Mouse (Mus musculus) heart, embryonic 16.5 days (tissue): ENCODE measurements around the gene Fez2. TPM values are rescaled to one million over a fixed set of nuclear protein-coding genes. Genes with fewer than 3 reads are reported as not detected.

Source experiments
- ATAC-seq: fragments of 200-750 bp; cut with Nextera tagmentation; replicated peaks from 2 replicates; pipeline ENCODE4 v1.8.0; 2017; ENCODE audit warnings: moderate number of reproducible peaks; ENCODE audit not compliant: insufficient read depth, low FRiP score; ENCODE audit errors: extremely low read depth
- H3K27ac ChIP-seq: fragments of 300-500 bp; sonication (generic); 2 replicates; pipeline ENCODE4 v1.5.1; 2014; ENCODE audit warnings: mild to moderate bottlenecking, low read length, control low read depth, moderate library complexity
- H3K27me3 ChIP-seq: fragments of 300-500 bp; sonication (generic); 2 replicates; pipeline ENCODE4 v1.6.1; 2014; ENCODE audit warnings: low read length, mixed read lengths; ENCODE audit not compliant: control insufficient read depth, insufficient read depth
- H3K36me3 ChIP-seq: fragments of 300-500 bp; sonication (generic); 2 replicates; pipeline ENCODE4 v1.6.1; 2014; ENCODE audit not compliant: control insufficient read depth, insufficient read depth
- H3K4me1 ChIP-seq: fragments of 300-500 bp; sonication (generic); 2 replicates; pipeline ENCODE4 v1.6.1; 2014; ENCODE audit warnings: low read length, mixed read lengths; ENCODE audit not compliant: control insufficient read depth, insufficient read depth
- H3K4me2 ChIP-seq: fragments of 300-500 bp; sonication (generic); 2 replicates; pipeline ENCODE4 v1.6.1; 2014; ENCODE audit warnings: low read depth, mild to moderate bottlenecking, control low read depth, low read length
- H3K4me3 ChIP-seq: fragments of 300-500 bp; sonication (generic); 2 replicates; pipeline ENCODE4 v1.5.1; 2014; ENCODE audit warnings: mild to moderate bottlenecking, control low read depth, low read length
- H3K9ac ChIP-seq: fragments of 300-500 bp; sonication (generic); 2 replicates; pipeline ENCODE4 v1.6.1; 2014; ENCODE audit warnings: low read length, control low read depth
- H3K9me3 ChIP-seq: fragments of 300-500 bp; sonication (generic); replicated peaks from 2 replicates; pipeline ENCODE4 v1.6.1; 2016; ENCODE audit warnings: low read length; ENCODE audit not compliant: control insufficient read depth
- WGBS: fragments of 180-500 bp; shearing (Covaris S2); extraction: QIAGEN DNeasy Blood & Tissue Kit; methylation state at CpG from one replicate; pipeline ENCODE4 v1.1.7; 2014; 5-methylcytosine and 5-hydroxymethylcytosine counted together
- polyA plus RNA-seq: library from polyadenylated mRNA; unstranded; fragments of >200 nt; fragmentation: Nextera tagmentation; extraction: Ambion mirVana; gene quantifications from 2 replicates; pipeline ENCODE4 v1.2.1, GENCODE M21; 2015

Fez2 gene
- polyA plus RNA-seq, 1 experiment from 2014 or later: 62.9 TPM

DNA sequence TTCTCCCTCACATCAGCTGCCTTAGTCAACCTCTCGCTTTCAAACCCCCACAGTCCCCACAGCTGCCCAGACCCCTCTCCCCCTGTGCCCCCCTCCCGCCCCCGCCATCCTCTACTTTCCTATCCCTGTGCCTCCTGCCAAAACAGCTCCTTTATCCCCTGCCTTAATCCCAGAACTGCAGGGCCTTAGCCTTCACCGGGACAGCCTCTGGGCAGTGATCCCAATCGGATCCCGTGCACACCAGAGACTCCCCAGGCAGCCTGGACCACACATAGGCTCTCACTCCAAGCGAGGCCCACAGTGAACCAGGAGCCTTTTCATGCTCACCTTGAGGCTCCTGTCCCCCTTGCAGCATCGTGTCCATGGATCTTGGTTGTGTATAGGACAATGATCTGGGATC is 49.5 kb downstream of the Fez2 start:
- no peaks in the 10 kb centered on the region for H3K27me3 ChIP-seq
- no peaks in the 10 kb centered on the region for H3K9me3 ChIP-seq
- no peaks in the 10 kb centered on the region for H3K4me1 ChIP-seq
- no peak overlapping the region for H3K9ac ChIP-seq
- peaks cover 6% of the 10 kb centered on the region for H3K36me3 ChIP-seq
- no peak overlapping the region for H3K4me2 ChIP-seq
- WGBS: 74% methylated on average over 8 of the region's 8 CpGs
- H3K27ac ChIP-seq: no peak overlapping the region
- no peak for ATAC-seq
- no peak overlapping the region for H3K4me3 ChIP-seq

DNA sequence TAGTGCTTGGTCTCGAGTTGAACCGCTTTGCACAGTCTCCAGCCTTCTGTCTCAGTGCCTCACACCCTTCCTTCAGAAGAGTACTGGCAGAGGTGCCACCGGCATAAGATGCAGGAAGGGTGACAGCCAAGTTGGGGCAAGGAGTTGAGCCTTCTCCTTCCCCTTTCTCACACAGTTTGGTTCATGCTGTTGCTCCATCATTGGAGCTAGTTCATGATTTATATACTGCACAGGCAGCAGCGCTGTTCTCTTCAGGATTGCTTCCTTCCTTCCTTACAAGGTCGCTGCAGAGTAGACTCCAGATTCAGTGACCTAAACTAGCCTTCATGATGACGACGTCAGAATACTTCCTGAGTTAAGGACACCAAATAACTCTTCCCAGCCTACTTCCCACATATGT is 51.9 kb downstream of the Fez2 start:
- no peak for ATAC-seq
- Histone ChIP-seq H3K9me3 (no peaks in the 10 kb centered on the region), H3K27me3 (no peaks in the 10 kb centered on the region), H3K27ac (no peak overlapping the region), H3K4me3 (no peak overlapping the region), H3K4me1 (0 out of 2 replicates have a peak, but pooled peaks cover 2% of the 10 kb centered on the region), H3K9ac (no peak overlapping the region), H3K36me3 (peaks cover 6% of the 10 kb centered on the region), H3K4me2 (no peak overlapping the region)
- whole genome bisulfite sequencing: 68% methylated on average over 7 of the region's 7 CpGs

DNA sequence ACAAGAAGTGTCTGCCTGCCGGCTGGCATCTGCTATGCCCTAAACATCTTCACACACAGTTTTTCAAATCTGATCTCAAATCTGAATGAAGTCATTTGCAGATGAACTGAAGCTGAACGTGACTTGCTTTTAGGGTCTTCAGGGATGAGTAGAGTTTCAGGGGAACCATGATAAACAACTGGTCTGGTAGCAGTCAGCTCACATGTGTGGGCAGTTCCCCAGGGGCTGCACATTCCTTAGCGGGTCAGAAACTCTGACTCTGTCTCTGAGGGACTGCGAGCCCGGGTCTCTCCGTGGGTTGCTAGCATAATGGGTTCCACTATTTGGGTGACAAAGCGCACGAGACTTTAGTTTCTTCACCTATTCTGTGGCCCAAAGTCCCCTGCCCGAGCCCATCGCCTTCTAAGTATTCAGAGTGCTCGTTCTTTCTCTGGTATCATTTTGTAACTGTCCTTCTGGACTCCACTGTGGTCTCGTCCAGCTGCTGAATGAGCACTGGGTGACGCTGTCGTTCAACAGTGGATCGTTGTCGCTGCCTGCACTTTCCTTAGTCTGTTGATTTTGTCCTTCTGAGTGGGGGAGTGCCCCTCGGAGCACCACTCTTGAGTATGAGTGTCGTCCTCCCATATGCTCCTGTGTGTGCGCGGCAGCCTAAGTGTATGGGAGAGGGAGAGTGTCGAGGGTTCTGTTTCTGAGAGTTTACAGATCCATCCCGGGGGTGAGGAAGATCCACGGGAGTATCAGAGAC is 53.2 kb downstream of the Fez2 start:
- no peaks in the 10 kb centered on the region for H3K9me3 ChIP-seq
- H3K4me3 ChIP-seq: no peak overlapping the region
- H3K36me3 ChIP-seq: peaks cover 6% of the 10 kb centered on the region
- no peak overlapping the region for H3K9ac ChIP-seq
- H3K4me1 ChIP-seq: peaks cover 2% of the 10 kb centered on the region; the same call in 1 of the 2 replicates
- H3K4me2 ChIP-seq: no peak overlapping the region
- no peak overlapping the region for H3K27ac ChIP-seq
- 79% methylated on average over 23 of the region's 23 CpGs for WGBS
- no peak for ATAC-seq
- no peaks in the 10 kb centered on the region for H3K27me3 ChIP-seq

DNA sequence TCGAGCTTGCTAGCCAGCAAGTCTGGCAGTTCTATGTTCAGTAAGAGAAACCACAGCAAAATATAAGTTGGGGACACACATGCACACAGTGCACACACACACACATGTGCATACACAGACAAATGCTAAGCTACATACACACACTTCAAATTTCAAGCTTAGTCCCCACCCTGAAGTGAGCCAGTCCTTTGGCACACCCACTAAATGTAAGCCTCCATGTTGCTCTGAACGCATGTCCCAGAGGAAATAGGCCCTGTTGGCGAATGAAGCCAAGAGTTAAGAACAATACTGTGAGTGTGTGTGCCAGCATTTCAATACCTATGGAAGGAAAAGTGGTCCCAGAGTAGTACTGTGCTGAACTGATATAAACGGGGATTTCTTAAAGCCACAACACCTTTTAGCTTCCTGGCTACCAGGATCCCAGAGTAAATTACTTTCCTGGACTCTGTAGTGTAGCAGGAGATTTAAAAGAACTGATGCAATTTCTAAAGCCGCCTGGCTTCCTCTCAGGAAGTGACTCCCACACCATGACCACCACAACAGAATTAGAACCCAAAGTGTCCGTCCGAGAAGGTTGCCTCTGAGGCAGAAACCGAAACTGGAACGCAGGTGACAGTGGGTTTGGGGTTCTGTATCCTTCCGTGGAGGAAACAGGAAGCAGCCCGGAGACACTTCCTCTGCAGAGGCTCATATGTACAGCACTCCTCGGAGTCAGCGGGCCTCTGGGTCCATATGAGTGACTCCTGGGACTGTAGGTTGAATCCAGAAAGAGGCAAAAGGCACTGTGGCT is 55.8 kb downstream of the Fez2 start:
- Histone ChIP-seq H3K27ac (peak overlapping the region; percentile 34), H3K9ac (no peak overlapping the region), H3K27me3 (no peaks in the 10 kb centered on the region), H3K9me3 (no peaks in the 10 kb centered on the region), H3K4me1 (peaks cover 2% of the 10 kb centered on the region; the same call in 1 of the 2 replicates), H3K36me3 (no peaks in the 10 kb centered on the region), H3K4me3 (no peak overlapping the region), H3K4me2 (peak overlapping the region; percentile 6; the same call in 1 of the 2 replicates)
- peak; percentile 65 for ATAC-seq
- 66% methylated on average over 13 of the region's 13 CpGs for WGBS

DNA sequence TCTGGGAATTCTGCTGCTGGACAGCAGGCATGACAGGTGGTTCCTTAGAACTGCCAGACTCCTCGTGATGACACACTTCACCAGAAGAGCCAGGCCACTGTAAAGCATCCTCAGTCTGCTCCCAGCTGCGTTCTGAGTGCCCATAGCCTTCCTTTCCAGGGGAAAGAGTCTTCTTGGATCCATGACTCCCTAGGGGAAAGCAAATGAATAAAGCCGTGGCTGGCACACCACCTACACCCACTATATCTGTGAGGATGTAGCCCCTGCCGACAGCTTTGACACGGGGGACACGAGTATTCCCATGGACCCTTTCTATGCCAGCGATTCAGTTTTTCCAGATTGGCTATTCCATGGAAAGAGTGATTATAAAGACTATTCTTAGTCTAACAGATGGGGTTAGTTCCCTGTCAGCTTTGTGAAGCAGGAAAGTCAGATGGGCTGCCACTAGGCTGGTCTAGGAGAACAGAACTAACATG is 59.7 kb downstream of the Fez2 start:
- no peak for ATAC-seq
- Histone ChIP-seq H3K9me3 (no peaks in the 10 kb centered on the region), H3K4me2 (no peak overlapping the region), H3K9ac (no peak overlapping the region), H3K27ac (no peak overlapping the region), H3K4me1 (peaks cover 7% of the 10 kb centered on the region), H3K27me3 (no peaks in the 10 kb centered on the region), H3K36me3 (no peaks in the 10 kb centered on the region), H3K4me3 (no peak overlapping the region)
- WGBS: 64% methylated on average over 7 of the region's 7 CpGs

DNA sequence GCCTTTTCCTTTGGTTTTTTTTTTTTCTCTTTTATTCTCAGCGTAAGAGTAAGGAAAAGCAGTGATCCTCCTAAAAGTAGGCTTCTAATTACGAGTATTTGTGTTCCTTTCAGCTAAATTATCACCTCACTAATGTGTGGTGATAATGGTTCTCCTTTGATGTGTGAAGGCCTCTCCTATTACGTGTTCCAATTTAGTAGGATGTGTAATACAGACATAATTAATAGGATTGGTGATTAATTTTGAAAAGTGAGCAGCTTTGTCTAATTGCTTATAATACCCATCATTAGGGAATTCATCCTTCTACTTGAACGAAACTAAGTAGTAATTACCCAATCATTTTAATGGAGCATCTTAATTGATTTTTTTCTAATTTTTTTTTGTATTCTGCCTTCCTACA is 60.2 kb downstream of the Fez2 start:
- Histone ChIP-seq H3K4me3 (no peak overlapping the region), H3K9ac (no peak overlapping the region), H3K27me3 (no peaks in the 10 kb centered on the region), H3K9me3 (no peaks in the 10 kb centered on the region), H3K4me1 (peaks cover 8% of the 10 kb centered on the region), H3K4me2 (no peak overlapping the region), H3K36me3 (no peaks in the 10 kb centered on the region), H3K27ac (no peak overlapping the region)
- 82% methylated on average over 4 of the region's 4 CpGs for WGBS
- no peak for ATAC-seq

DNA sequence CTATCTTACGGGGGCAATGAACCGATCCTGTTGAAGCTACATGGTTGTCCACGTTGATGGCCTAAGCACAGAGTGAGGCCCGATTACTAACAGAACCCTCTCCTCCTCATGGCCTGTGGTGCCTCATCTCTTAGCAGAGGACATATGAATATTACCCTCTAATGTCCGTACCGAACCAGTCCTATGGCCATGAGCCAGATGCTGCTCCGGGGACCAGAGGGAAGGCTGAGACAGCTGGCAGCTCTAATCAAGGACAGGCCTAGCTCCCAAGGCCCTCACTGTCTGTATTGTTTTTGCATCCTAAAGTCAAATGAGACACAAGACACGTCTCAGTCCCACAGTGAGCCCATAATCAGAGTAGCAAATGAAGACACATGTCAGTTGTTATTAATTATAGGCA is 62.3 kb downstream of the Fez2 start:
- Histone ChIP-seq H3K9me3 (no peaks in the 10 kb centered on the region), H3K27ac (no peak overlapping the region), H3K9ac (no peak overlapping the region), H3K27me3 (no peaks in the 10 kb centered on the region), H3K4me2 (no peak overlapping the region), H3K4me1 (peaks cover 13% of the 10 kb centered on the region), H3K4me3 (no peak overlapping the region), H3K36me3 (no peaks in the 10 kb centered on the region)
- 83% methylated on average over 8 of the region's 8 CpGs for WGBS
- no peak for ATAC-seq

DNA sequence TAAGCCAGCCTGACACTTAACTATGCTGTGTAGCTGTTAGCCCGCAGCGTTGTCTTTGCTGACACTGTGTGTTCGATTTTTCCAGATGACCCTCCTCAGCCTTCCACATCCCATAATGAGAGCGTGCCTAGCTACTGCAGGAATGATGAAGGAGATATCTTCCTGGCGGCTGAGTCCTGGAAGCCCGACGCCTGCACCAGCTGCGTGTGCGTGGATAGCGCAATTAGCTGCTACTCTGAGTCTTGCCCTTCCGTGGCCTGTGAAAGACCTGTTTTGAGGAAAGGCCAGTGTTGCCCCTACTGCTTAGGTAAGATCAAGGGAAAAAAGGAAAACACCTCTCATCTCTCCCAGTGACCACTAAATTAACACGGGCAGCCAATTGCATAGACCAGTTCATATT is 63.1 kb downstream of the Fez2 start:
- Histone ChIP-seq H3K9ac (no peak overlapping the region), H3K36me3 (no peaks in the 10 kb centered on the region), H3K4me2 (no peak overlapping the region), H3K4me1 (peaks cover 13% of the 10 kb centered on the region), H3K4me3 (no peak overlapping the region), H3K9me3 (no peaks in the 10 kb centered on the region), H3K27ac (peak overlapping the region; percentile 48; the same call in 1 of the 2 replicates), H3K27me3 (no peaks in the 10 kb centered on the region)
- ATAC-seq: no peak
- WGBS: 82% methylated on average over 12 of the region's 12 CpGs

DNA sequence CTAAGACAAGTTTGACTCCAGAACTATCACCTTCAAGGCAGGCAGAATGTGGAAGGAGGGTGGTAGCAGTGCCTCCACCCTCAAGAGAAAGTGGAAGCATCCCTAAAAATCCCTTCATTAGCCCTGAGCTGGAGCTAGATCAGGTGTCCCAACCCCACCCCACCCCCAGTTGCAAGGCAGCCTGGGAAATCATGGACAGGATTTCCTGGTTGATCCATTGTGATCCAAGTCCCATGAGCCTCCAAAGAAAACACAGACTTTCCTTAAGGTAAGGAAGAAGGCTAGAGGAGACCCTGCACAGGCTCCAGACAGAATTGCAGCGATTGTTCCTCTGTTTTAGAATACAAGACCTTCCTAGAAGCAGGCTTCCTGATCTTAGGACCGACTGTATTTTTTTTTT is 63.5 kb downstream of the Fez2 start:
- H3K27ac ChIP-seq: peak overlapping the region; percentile 48
- ATAC-seq: no peak
- H3K4me3 ChIP-seq: no peak overlapping the region
- peaks cover 13% of the 10 kb centered on the region for H3K4me1 ChIP-seq
- H3K4me2 ChIP-seq: no peak overlapping the region
- no peak overlapping the region for H3K9ac ChIP-seq
- H3K36me3 ChIP-seq: no peaks in the 10 kb centered on the region
- H3K27me3 ChIP-seq: no peaks in the 10 kb centered on the region
- WGBS: 74% methylated on average over 2 of the region's 2 CpGs
- H3K9me3 ChIP-seq: no peaks in the 10 kb centered on the region
